Mouse (Mus musculus) duodenum, adult 2 months (tissue): Measurements from ENCODE around the gene 2810006K23Rik. TPM values are rescaled to one million over a fixed set of nuclear protein-coding genes. Genes with fewer than 3 reads are reported as not detected.

Experiments
- polyA plus RNA-seq: library from polyadenylated mRNA; depleted of rRNA; stranded (reverse); fragments of >200 nt; gene quantifications from 2 replicates; pipeline ENCODE4 v1.2.3, GENCODE M21; 2012; ENCODE audit warnings: low replicate concordance; rRNA removed

Gene 2810006K23Rik
- polyA plus RNA-seq, result 1.7 and 1.8 TPM in 2 replicates

DNA sequence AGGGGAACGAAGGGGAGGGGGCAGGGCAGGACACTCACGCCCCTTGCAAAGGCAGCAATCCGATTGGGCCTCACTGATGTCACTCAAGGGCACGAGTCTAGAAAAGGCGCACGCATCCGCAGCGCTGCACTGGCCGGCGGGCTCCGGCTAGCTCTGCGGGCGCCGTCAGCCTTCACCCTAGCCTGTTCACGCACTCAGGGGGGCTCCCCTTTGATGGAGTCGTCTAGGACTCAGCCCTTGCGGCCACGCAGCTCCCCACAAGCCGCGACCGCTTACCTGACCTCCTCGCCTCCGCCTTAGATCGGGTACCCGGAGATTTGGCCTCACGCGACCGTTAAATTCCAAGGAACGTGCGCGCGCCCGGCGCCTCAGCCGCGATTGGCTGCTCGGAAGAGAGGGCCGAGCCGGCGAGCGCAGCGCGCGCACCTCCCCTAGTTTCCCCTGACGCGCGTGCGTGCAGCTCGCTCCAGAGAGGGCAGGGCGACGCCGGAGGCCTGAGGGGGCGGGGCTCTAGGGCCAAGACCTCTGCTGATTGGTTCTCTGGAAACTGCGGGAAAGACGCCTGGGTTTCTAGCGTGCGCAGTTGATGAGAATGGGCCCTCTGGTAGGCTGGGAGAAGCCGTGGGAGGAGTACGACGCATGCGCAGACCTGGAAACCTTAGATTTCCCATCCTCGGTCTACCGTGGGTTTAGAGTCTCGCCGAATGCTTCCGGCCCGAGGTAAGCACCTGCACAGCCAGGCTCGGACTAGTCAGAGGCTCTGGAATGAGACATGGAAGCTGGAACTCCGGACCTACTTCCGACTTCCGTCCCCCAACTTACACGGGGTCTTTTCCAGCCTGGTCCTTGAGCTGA, at the start of gene 2810006K23Rik, which contains the start of gene Mphosph9:
2810006K23Rik (plus strand) TSS at position 580 of the 855 bp plus-strand sequence.
Mphosph9 (minus strand) TSS at position 463 of the 855 bp plus-strand sequence.

DNA sequence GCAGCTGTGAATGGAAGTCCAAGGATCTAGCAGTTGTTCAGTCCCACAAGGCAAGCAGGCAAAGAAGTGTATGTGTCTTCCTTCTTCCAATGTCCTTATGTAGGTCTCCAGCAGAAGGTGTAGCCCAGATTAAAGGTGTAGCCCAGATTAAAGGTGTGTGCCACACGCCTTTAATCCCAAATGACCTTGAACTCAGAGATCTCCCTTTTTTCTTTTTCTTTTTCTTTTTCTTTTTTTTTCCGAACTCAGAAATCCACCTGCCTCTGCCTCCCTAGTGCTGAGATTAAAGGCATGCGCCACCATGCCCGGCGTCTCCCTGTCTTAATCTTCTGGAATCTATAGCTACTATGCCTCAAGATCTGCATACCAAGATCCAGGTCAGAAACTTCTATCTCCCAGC, 35.1 kb downstream of the 2810006K23Rik start, which contains the start of gene Cdk2ap1:
Cdk2ap1 (minus strand) TSS at position 101 of the 400 bp plus-strand sequence.

Other genes starting within 250 kb of the 2810006K23Rik start
- 18.0 and 32.2 TPM in 2 replicates for gene Abcb9, start 232.3 kb upstream of the 2810006K23Rik start, polyA plus RNA-seq
- gene Ogfod2, start 215.8 kb upstream of the 2810006K23Rik start, polyA plus RNA-seq, result 72.2 and 78.6 TPM in 2 replicates
- 15.6 and 20.9 TPM in 2 replicates for gene Arl6ip4, start 212.0 kb upstream of the 2810006K23Rik start, polyA plus RNA-seq
- 13.9 and 25.1 TPM in 2 replicates for gene Pitpnm2, start 78.3 kb upstream of the 2810006K23Rik start, polyA plus RNA-seq
- gene Mphosph9, start 117 bp upstream of the 2810006K23Rik start, polyA plus RNA-seq, result 0.24 and 1.4 TPM in 2 replicates
- gene Cdk2ap1, start 35.0 kb downstream of the 2810006K23Rik start, polyA plus RNA-seq, result 43.6 and 51.0 TPM in 2 replicates
- 3.3 and 4.3 TPM in 2 replicates for gene Sbno1, start 97.9 kb downstream of the 2810006K23Rik start, polyA plus RNA-seq
- gene Kmt5a, start 111.8 kb downstream of the 2810006K23Rik start, polyA plus RNA-seq, result 40.2 and 48.5 TPM in 2 replicates
- gene Rilpl2, start 150.3 kb downstream of the 2810006K23Rik start, polyA plus RNA-seq, result 24.6 and 31.7 TPM in 2 replicates
- gene Snrnp35, start 155.0 kb downstream of the 2810006K23Rik start, polyA plus RNA-seq, result 0.69 and 2.2 TPM in 2 replicates
- gene Rilpl1, start 203.3 kb downstream of the 2810006K23Rik start, polyA plus RNA-seq, result 2.4 and 2.9 TPM in 2 replicates
- 112 and 160 TPM in 2 replicates for gene Tmed2, start 212.6 kb downstream of the 2810006K23Rik start, polyA plus RNA-seq
- 8.1 and 10.4 TPM in 2 replicates for gene Ddx55, start 224.8 kb downstream of the 2810006K23Rik start, polyA plus RNA-seq